Mouse (Mus musculus): Measurements from ENCODE around the gene Syn1. TPM values are rescaled to one million over a fixed set of nuclear protein-coding genes. Genes with fewer than 3 reads are reported as not detected.

Syn1 gene
- polyA plus RNA-seq, 1 experiment from 2014 or later: 34.1 TPM

DNA sequence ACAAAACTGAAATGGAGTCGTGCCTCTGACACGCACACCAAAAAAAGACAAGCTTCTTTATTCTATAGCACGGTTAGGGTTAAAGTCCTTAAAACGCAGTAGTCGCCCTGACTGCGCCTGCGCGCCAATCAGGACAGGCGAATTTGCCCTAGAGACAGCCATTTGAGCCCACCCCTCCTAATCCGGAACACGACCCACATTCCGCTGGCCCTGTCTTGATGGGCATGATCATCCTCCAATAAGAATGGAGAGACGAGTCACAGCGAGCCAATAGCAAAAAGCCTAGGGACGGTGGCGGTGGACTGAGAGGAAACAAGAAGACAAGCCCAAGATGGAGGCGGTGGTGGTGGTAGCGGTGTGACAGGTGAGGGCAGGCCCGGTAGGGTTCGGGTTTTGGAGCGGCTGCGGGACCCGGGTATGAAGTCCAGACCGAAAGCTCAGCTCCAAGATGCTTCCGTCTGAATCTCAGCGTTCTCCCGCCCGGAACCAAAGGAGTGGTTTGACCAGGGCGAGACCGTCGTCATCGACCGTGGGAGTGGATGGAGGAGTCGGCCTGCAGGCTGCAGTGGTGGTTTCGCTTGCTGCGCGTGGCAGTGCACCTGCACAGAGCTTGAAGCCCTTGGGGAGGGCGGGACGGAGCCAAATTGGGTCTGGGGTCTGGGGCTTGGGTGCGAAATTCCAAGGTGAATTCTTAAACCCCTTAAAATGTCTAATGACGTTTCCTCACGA is 72.4 kb downstream of the Syn1 start:
- ATAC-seq (ENCODE audit: low FRiP score, low read depth): peak; percentile 99
- Histone ChIP-seq H3K4me3 (peak overlapping the region; percentile 59), H3K27ac (no peak overlapping the region), H3K4me1 (no peaks in the 10 kb centered on the region), H3K9ac (peak overlapping the region; percentile 62), H3K36me3 (peaks cover 19% of the 10 kb centered on the region; the same call in 1 of the 2 replicates), H3K27me3 (replicated peaks) (no peaks in the 10 kb centered on the region), H3K4me2 (replicated peaks) (peak overlapping the region; percentile 62), H3K9me3 (no peaks in the 10 kb centered on the region)
- WGBS: 18% methylated on average over 42 of the region's 42 CpGs

GRCm38 (mm10) chrX:20847816-20848215 is 73.0 kb downstream of the Syn1 start:
- H3K4me3 ChIP-seq: no peak overlapping the region

GRCm38 (mm10) chrX:20847232-20847631 is 73.6 kb downstream of the Syn1 start:
- ATAC-seq (ENCODE audit: low FRiP score, low read depth): no peak
- no peak overlapping the region for H3K27ac ChIP-seq
- H3K4me3 ChIP-seq: no peak overlapping the region
- no peak overlapping the region for H3K4me2 ChIP-seq (replicated peaks)
- no peaks in the 10 kb centered on the region for H3K27me3 ChIP-seq (replicated peaks)
- H3K4me1 ChIP-seq: no peaks in the 10 kb centered on the region
- no peaks in the 10 kb centered on the region for H3K9me3 ChIP-seq
- peaks cover 12% of the 10 kb centered on the region; the same call in 1 of the 2 replicates for H3K36me3 ChIP-seq
- no peak overlapping the region for H3K9ac ChIP-seq
- 91% methylated on average over 3 of the region's 3 CpGs for WGBS

More at GRCm38 (mm10) chrX:20847816-20848215, 73.0 kb downstream of the Syn1 start:
- Histone ChIP-seq H3K36me3 (peaks cover 13% of the 10 kb centered on the region; the same call in 1 of the 2 replicates), H3K9ac (no peak overlapping the region), H3K27me3 (replicated peaks) (no peaks in the 10 kb centered on the region), H3K4me2 (replicated peaks) (peak overlapping the region; percentile 44), H3K27ac (no peak overlapping the region), H3K9me3 (no peaks in the 10 kb centered on the region), H3K4me1 (no peaks in the 10 kb centered on the region)
- WGBS: 24% methylated on average over 2 of the region's 2 CpGs
- peak; percentile 31 for ATAC-seq (ENCODE audit: low FRiP score, low read depth)

DNA sequence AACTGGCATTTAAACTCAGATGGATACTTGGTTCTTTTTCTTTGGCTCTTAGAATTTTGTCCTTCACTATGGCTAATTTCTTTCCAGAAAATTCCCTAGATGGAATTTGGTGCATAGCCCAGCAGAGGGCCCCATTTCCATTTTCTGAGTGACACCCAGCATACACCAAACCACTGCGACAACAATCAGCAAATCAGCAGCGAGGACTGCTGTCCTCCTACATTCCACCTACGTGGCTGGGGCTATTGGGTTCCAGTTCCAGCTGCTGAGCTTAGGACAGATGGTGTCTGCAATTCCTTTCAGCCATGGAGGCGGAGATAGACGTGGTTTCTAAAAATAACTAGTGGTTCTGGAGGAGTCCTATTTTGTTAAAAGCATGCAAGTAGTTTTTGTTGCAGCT is 91.9 kb downstream of the Syn1 start:
- Histone ChIP-seq H3K9ac (no peak overlapping the region), H3K27me3 (replicated peaks) (no peaks in the 10 kb centered on the region), H3K4me3 (no peak overlapping the region), H3K4me1 (no peaks in the 10 kb centered on the region), H3K9me3 (no peaks in the 10 kb centered on the region), H3K4me2 (replicated peaks) (no peak overlapping the region), H3K36me3 (no peaks in the 10 kb centered on the region), H3K27ac (no peak overlapping the region)
- WGBS: 39% methylated on average over 5 of the region's 5 CpGs
- ATAC-seq (ENCODE audit: low FRiP score, low read depth): no peak

- no peak overlapping the region for H3K27ac ChIP-seq
- no peaks in the 10 kb centered on the region for H3K9me3 ChIP-seq
- H3K4me1 ChIP-seq: no peaks in the 10 kb centered on the region; the same call in 1 of the 2 replicates
- H3K4me2 ChIP-seq (replicated peaks): peak overlapping the region; percentile 50
- H3K9ac ChIP-seq: peak overlapping the region; percentile 26; the same call in 1 of the 2 replicates
- 61% methylated on average over 8 of the region's 8 CpGs for WGBS
- ATAC-seq (ENCODE audit: low FRiP score, low read depth): peak; percentile 54; the same call in 1 of the 2 replicates
- no peaks in the 10 kb centered on the region for H3K27me3 ChIP-seq (replicated peaks)
- no peaks in the 10 kb centered on the region for H3K36me3 ChIP-seq
- H3K4me3 ChIP-seq: no peak overlapping the region
These were observed 100.9 kb downstream of the Syn1 start for GRCm38 (mm10) chrX:20819708-20820426.

- 22% methylated on average over 19 of the region's 19 CpGs for WGBS
- H3K9ac ChIP-seq: peak overlapping the region; percentile 26; the same call in 1 of the 2 replicates
These were observed 101.6 kb downstream of the Syn1 start for GRCm38 (mm10) chrX:20819204-20819628.

DNA sequence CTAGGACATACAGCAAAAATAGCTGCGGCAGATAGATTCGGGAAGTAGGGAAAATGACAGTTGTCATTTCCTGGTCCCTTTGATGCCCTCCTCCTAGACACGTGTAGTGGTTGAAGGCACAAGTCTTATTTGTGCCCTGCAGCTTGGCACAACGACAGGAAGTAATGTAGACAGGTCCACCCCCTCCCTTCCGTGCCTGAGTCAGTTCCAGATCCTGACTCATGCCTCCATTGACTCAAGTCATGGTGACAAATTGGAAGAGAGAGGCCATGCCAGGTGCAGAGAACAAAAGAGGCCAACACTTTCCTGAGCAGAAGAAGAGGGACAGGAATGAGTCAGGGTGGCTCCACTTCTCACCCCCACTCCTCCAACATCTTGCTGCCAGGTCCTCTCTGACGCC is 103.8 kb downstream of the Syn1 start:
- no peak for ATAC-seq (ENCODE audit: low FRiP score, low read depth)
- H3K4me1 ChIP-seq: no peaks in the 10 kb centered on the region; the same call in 1 of the 2 replicates
- H3K4me3 ChIP-seq: no peak overlapping the region
- no peak overlapping the region for H3K4me2 ChIP-seq (replicated peaks)
- H3K36me3 ChIP-seq: no peaks in the 10 kb centered on the region
- H3K27me3 ChIP-seq (replicated peaks): no peaks in the 10 kb centered on the region
- no peak overlapping the region for H3K27ac ChIP-seq
- no peak overlapping the region for H3K9ac ChIP-seq
- 79% methylated on average over 6 of the region's 6 CpGs for WGBS
- H3K9me3 ChIP-seq: no peaks in the 10 kb centered on the region

More at GRCm38 (mm10) chrX:20819204-20819628, 101.6 kb downstream of the Syn1 start:
- Histone ChIP-seq H3K9me3 (no peaks in the 10 kb centered on the region), H3K27me3 (replicated peaks) (no peaks in the 10 kb centered on the region), H3K4me1 (no peaks in the 10 kb centered on the region; the same call in 1 of the 2 replicates), H3K36me3 (no peaks in the 10 kb centered on the region), H3K27ac (no peak overlapping the region), H3K4me2 (replicated peaks) (peak overlapping the region; percentile 50), H3K4me3 (no peak overlapping the region)
- ATAC-seq (ENCODE audit: low FRiP score, low read depth): peak; percentile 94

Small RNAs within 50 kb of the gene (microRNA-seq; reads per million reads assigned to microRNA genes)
- gene Gm24824 (not detected), gene Mir5617 (1.1 reads per million)

Other genes starting within 250 kb of the Syn1 start
- 160 and 180 TPM in 2 replicates for gene Cdk16, start 233.1 kb downstream of the Syn1 start, polyA plus RNA-seq (2016; fragmentation: Nextera tagmentation; extraction: Ambion mirVana)
- gene Usp11, start 217.1 kb downstream of the Syn1 start, polyA plus RNA-seq (2016; fragmentation: Nextera tagmentation; extraction: Ambion mirVana): 81.8 and 90.1 TPM in 2 replicates
- gene Araf, start 123.2 kb downstream of the Syn1 start, polyA plus RNA-seq (2016; fragmentation: Nextera tagmentation; extraction: Ambion mirVana): 172 and 181 TPM in 2 replicates
- gene Timp1, start 50.8 kb downstream of the Syn1 start, polyA plus RNA-seq (2016; fragmentation: Nextera tagmentation; extraction: Ambion mirVana): 6.1 and 7.8 TPM in 2 replicates
- 3.3 and 5.8 TPM in 2 replicates for gene Cfp, start 10.6 kb upstream of the Syn1 start, polyA plus RNA-seq (2016; fragmentation: Nextera tagmentation; extraction: Ambion mirVana)
- 15.0 and 15.9 TPM in 2 replicates for gene Elk1, start 29.6 kb upstream of the Syn1 start, polyA plus RNA-seq (2016; fragmentation: Nextera tagmentation; extraction: Ambion mirVana)
- 54.2 and 58.4 TPM in 2 replicates for gene Uxt, start 41.0 kb upstream of the Syn1 start, polyA plus RNA-seq (2016; fragmentation: Nextera tagmentation; extraction: Ambion mirVana)
- 7.4 and 8.2 TPM in 2 replicates for gene Zfp182, start 141.3 kb upstream of the Syn1 start, polyA plus RNA-seq (2016; fragmentation: Nextera tagmentation; extraction: Ambion mirVana)
- gene Spaca5, start 147.4 kb upstream of the Syn1 start, polyA plus RNA-seq (2016; fragmentation: Nextera tagmentation; extraction: Ambion mirVana): not detected in 2 replicates
- gene Zfp300, start 168.5 kb upstream of the Syn1 start, polyA plus RNA-seq (2016; fragmentation: Nextera tagmentation; extraction: Ambion mirVana): 2.8 and 3.1 TPM in 2 replicates
- gene Ssxa1, start 194.8 kb upstream of the Syn1 start, polyA plus RNA-seq (2016; fragmentation: Nextera tagmentation; extraction: Ambion mirVana): not detected in 2 replicates

Measured in neural tube, embryonic 12.5 days (tissue).